ENCODE assay signal across 10 mouse cellular contexts in the genomic region with DNA sequence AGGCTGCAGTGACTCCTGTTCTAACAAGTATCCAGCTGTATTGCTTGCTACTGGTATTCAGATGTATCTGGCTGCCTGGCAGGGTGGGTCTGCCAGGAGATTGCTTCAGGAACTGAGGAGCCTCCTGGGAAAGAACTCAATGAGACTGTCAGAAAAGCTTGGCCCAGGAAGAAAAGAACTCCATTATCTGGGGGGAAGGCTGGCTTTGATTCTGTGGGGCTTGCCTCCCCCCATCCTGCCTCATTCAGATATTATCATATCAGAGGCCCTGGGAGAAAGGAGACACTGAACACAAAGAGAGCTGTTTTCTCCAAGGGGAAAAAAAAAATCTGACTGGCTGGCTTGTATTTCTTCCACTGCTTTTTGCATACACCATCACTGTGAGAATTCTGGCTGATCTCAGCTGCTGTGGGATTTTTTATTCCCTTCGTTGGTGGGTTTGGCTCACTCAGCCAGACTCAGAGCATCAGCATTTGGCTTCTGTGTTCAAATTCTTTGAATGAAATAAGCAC.
DNase-seq lines count a peak whose midpoint lies in the region; ATAC-seq and TF ChIP-seq lines count a peak whose summit lies in the region.
"Had no signal": no experiment of that assay in that cellular context is flagged by ENCODE, and none has a peak within 500 bp of the region (broad histone marks: within the 10 kb centered on the region; RNA-seq: fewer than 3 reads in every experiment).

No protein-coding gene starts in this region.

- no peak for TF ChIP-seq POLR2A in kidney, adult 2 months (IDR thresholded peaks at IDR 0.05; ENCODE audit: low read depth, low read length)

- no peaks in the 10 kb centered on the region for H3K4me1 ChIP-seq in heart, embryonic 10.5 days
- peaks cover 5% of the 10 kb centered on the region; the same call in 1 of the 2 replicates for H3K4me1 ChIP-seq in forebrain, embryonic 16.5 days (replicated peaks; ENCODE audit: control insufficient read depth, insufficient read depth, low read length)
- peaks cover 10% of the 10 kb centered on the region for H3K4me1 ChIP-seq in midbrain, embryonic 15.5 days
- no peaks in the 10 kb centered on the region for H3K4me1 ChIP-seq in kidney, adult 2 months (ENCODE audit: control insufficient read depth, insufficient read depth, low read length)

- H3K9ac ChIP-seq in forebrain, embryonic 16.5 days (replicated peaks; ENCODE audit: low read depth, low read length) = no peak overlapping the region
- H3K9ac ChIP-seq in midbrain, embryonic 15.5 days = no peak overlapping the region

- H3K27ac ChIP-seq in heart, embryonic 10.5 days = no peak overlapping the region
- H3K27ac ChIP-seq in forebrain, embryonic 16.5 days (ENCODE audit: low read length) = peak overlapping the region; percentile 16
- H3K27ac ChIP-seq in midbrain, embryonic 15.5 days = peak overlapping the region; percentile 68
- no peak overlapping the region for H3K27ac ChIP-seq in kidney, adult 2 months (ENCODE audit: insufficient read depth, low read depth, low read length)

- DNase-seq in heart, adult 11 months = peak; percentile 96
- no peak for DNase-seq in heart, embryonic 10.5 days (ENCODE audit: low spot score)
- DNase-seq in heart, postnatal 25 days (ENCODE audit: low spot score) = peak; percentile 44
- no peak for DNase-seq in kidney, adult 2 months
- DNase-seq in cerebellum, postnatal 36 days = no peak

- H3K4me3 ChIP-seq in heart, embryonic 10.5 days = no peak overlapping the region
- no peak overlapping the region for H3K4me3 ChIP-seq in forebrain, embryonic 16.5 days (replicated peaks; ENCODE audit: low read length)
- H3K4me3 ChIP-seq in midbrain, embryonic 15.5 days = no peak overlapping the region
- H3K4me3 ChIP-seq in kidney, adult 2 months (ENCODE audit: insufficient read depth, low read depth, low read length) = no peak overlapping the region
- H3K4me3 ChIP-seq: myocyte had no signal

- no peaks in the 10 kb centered on the region for H3K36me3 ChIP-seq in heart, embryonic 10.5 days
- no peaks in the 10 kb centered on the region for H3K36me3 ChIP-seq in forebrain, embryonic 16.5 days (ENCODE audit: control insufficient read depth, insufficient read depth)
- no peaks in the 10 kb centered on the region for H3K36me3 ChIP-seq in midbrain, embryonic 15.5 days (replicated peaks)
- H3K36me3 ChIP-seq in kidney, adult 2 months (ENCODE audit: control insufficient read depth, insufficient read depth, low read length) = no peaks in the 10 kb centered on the region

- no peak overlapping the region for H3K4me2 ChIP-seq in forebrain, embryonic 16.5 days (ENCODE audit: low read length)
- H3K4me2 ChIP-seq in midbrain, embryonic 15.5 days = no peak overlapping the region

- TF ChIP-seq CTCF in kidney, adult 2 months (conservative IDR thresholded peaks at IDR 0.05; ENCODE audit: insufficient read depth, insufficient read length, low read depth, low read length) = no peak

- no peaks in the 10 kb centered on the region for H3K27me3 ChIP-seq in heart, embryonic 10.5 days (ENCODE audit: insufficient read depth, poor library complexity, severe bottlenecking)
- H3K27me3 ChIP-seq in forebrain, embryonic 16.5 days (replicated peaks; ENCODE audit: control insufficient read depth, insufficient read depth, low read length) = no peaks in the 10 kb centered on the region
- H3K27me3 ChIP-seq in midbrain, embryonic 15.5 days (replicated peaks) = no peaks in the 10 kb centered on the region
- H3K27me3 ChIP-seq in kidney, adult 2 months (replicated peaks; ENCODE audit: control insufficient read depth, insufficient read depth, low read length) = no peaks in the 10 kb centered on the region

- H3K9me3 ChIP-seq in heart, embryonic 10.5 days = peaks cover 3% of the 10 kb centered on the region; the same call in 1 of the 2 replicates
- H3K9me3 ChIP-seq in forebrain, embryonic 16.5 days (ENCODE audit: control insufficient read depth, low read length) = no peaks in the 10 kb centered on the region
- H3K9me3 ChIP-seq in midbrain, embryonic 15.5 days = peaks cover 5% of the 10 kb centered on the region; the same call in 1 of the 2 replicates

- intact Hi-C loops in heart, postnatal 25 days (cut with DNase I) = no loop called here

- WGBS in heart, embryonic 10.5 days = 47% methylated on average over 1 of the region's 1 CpGs
- 3% methylated on average over 1 of the region's 1 CpGs for WGBS in forebrain, embryonic 16.5 days
- 0% methylated on average over 1 of the region's 1 CpGs for WGBS in midbrain, embryonic 15.5 days
- 65% methylated on average over 1 of the region's 1 CpGs for WGBS in kidney, adult 2 months

- ATAC-seq in forebrain, embryonic 16.5 days = peak; percentile 90
- ATAC-seq in midbrain, embryonic 15.5 days (replicated peaks) = peak; percentile 87
- ATAC-seq in granulocyte monocyte progenitor cell, adult 5-6 weeks (replicated peaks; ENCODE audit: poor library complexity, severe bottlenecking) = no peak
- ATAC-seq: CD4-positive, CD25-positive, alpha-beta regulatory T cell, adult 4 months had no signal

Comparison
In these comparisons a context has a peak if more than half of its experiments do, and no peak if none do; other contexts are left out.
1. DNase-seq: peak in heart, adult 11 months (single experiment) and heart, postnatal 25 days (single experiment); none in heart, embryonic 10.5 days (single experiment), kidney, adult 2 months (single experiment) and cerebellum, postnatal 36 days (0 of 2).
2. H3K27ac ChIP-seq: peak in forebrain, embryonic 16.5 days (single experiment) and midbrain, embryonic 15.5 days (single experiment); none in heart, embryonic 10.5 days (single experiment) and kidney, adult 2 months (single experiment).